Mouse (Mus musculus) megakaryocyte, embryonic 14.5 days (primary cell): ENCODE data around the gene Fam155a.

Experiments
- FLI1 ChIP-seq: IDR thresholded peaks from 2 replicates; pipeline ENCODE4 v1.6.1; 2012; ENCODE audit warnings: low read length, inconsistent platforms, mixed read lengths
- GATA1 ChIP-seq: IDR thresholded peaks from 3 replicates; pipeline ENCODE4 v1.6.1; 2012; ENCODE audit warnings: mixed read lengths, low read length, inconsistent platforms, borderline replicate concordance

DNA sequence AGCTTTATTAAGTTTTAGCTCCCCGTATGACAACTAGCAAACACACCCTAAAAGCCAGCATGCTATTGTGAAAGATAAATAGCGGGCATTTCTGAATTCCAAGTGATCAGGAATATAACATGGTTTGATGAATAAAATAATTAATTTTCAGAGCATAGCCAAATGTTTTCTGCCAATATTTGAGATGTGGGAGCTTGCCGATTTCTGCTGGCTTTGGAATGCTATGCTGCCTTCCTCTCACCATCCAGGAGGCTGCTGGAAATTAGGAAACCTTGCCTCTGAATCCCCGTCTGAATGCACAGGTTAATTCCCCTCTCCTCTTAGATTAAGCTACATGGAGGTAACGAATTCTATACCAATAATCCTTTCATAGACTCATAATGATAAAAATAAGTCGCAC, 116.1 kb downstream of the Fam155a start:
- no peak for TF ChIP-seq GATA1
- no peak for TF ChIP-seq FLI1
